Mouse (Mus musculus) gastrocnemius, postnatal 25 days (tissue): Measurements from ENCODE around the gene Defa26. TPM values are rescaled to one million over a fixed set of nuclear protein-coding genes. Genes with fewer than 3 reads are reported as not detected.
"Not testable (repeated sequence)": the region's sequence is repeated elsewhere in the genome, so short reads cannot be mapped to it uniquely, and the experiment has no call there.

Experiments used
- DNase-seq: peaks from one replicate; pipeline ENCODE4 v3.0.0; 2022
- long read RNA-seq, 2 experiments: library from polyadenylated mRNA; stranded (forward); transcript quantifications; one replicate each; pipeline ENCODE4 v2.0.0; 2021
- total RNA-seq, 2 experiments: library from RNA; stranded (reverse); gene quantifications; 1 replicate in 1 of 2; 2 replicates in 1 of 2; pipeline ENCODE4 v1.2.3; 2021

Defa26 gene
- not detected for total RNA-seq
- long read RNA-seq, experiment 1: 0 reads
- long read RNA-seq, experiment 2: 0 reads

DNA sequence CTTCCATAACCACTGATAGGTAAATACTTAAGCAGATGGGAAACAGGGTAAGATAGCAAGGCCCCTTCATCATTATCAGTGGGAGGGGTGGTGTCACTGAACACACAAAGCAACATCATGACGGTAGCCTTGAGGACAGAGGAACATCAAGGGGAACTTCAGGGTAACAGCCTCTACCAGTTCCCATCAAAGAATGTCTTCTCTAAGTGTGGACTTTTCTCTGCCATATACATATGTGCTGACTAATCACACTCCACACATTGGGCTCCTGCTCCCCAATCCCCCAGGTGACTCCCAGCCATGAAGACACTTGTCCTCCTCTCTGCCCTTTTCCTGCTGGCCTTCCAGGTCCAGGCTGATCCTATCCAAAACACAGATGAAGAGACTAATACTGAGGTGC is at the start of gene Defa26:
Gene Defa26 (plus strand): TSS at position 301 of the 400 bp plus-strand sequence.
- DNase-seq: not testable (repeated sequence)

DNA sequence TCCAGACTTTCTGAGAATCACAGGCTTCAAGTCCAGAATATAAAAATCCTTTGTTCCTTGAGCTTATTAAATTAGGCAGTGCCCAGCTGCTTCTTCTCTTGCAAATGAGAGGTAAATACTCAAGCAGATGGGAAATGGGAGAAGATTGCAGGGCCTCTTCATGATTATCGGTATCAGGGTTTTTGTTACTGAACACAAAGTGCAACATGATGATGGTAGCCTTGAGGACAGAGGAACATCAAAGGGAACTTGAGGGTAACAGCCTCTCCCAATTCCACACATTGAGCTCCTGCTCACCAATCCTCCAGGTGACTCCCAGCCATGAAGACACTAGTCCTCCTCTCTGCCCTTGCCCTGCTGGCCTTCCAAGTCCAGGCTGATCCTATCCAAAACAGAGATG is 35.3 kb upstream of the Defa26 start, which contains the start of gene Defa28:
Gene Defa28 (plus strand): TSS at position 301 of the 400 bp plus-strand sequence.
- DNase-seq: not testable (repeated sequence)

DNA sequence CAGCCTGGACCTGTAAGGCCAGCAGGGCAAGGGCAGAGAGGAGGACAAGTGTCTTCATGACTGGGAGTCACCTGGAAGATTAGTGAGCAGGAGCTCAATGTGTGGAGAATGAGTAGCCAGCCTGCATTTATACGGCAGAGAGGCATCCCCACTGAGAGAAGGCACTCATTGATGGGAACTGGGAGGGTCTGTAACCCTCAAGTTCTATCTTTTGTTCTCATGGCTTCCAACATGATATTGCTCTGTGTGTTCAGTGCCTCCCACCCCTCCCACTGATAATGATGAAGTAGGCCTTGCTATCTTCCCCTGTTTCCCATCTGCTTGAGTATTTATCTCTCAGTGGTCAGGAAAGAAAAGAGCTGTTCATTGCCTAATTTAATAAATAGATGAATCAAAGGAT is 23.6 kb upstream of the Defa26 start, which contains the start of gene Gm7861:
Gene Gm7861 (minus strand): TSS at position 101 of the 400 bp plus-strand sequence.
- not testable (repeated sequence) for DNase-seq

DNA sequence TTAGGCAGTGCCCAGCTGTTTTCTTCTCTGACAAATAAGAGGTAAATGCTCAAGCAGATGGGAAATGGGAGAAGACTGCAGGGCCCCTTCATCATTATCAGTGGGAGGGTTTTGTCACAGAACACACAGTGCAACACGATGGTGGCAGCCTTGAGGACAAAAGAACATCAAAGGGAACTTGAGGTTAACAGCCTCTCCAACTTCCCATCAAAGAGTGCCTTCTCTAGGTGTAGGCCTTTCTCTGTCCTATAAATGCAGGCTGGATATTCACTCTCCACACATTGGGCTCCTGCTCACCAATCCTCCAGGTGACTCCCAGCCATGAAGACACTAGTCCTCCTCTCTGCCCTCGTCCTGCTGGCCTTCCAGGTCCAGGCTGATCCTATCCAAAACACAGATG is 37.5 kb downstream of the Defa26 start, which contains the start of gene Defa17:
Gene Defa17 (plus strand): TSS at position 301 of the 400 bp plus-strand sequence.
- not testable (repeated sequence) for DNase-seq

DNA sequence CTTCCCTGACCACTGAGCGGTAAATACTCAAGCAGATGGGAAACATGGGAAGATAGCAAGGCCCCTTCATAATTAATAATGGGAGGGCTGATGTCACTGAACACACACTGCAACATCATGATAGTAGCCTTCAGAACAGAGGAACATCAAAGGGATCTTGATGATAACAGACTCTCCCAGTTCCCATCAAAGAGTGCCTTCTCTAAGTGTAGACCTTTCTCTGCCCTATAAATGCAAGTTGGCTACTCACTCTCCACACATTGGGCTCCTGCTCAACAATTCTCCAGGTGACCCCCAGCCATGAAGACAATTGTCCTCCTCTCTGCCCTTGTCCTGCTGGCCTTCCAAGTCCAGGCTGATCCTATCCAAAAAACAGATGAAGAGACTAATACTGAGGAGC is 47.5 kb downstream of the Defa26 start, which contains the start of gene Defa34:
Gene Defa34 (plus strand): TSS at position 301 of the 400 bp plus-strand sequence.
- not testable (repeated sequence) for DNase-seq

Other genes with a start within 250 kb of the Defa26 start
- gene Defa2, start 239.7 kb upstream of the Defa26 start, total RNA-seq: not detected
- not detected for gene Defa33, start 226.4 kb upstream of the Defa26 start, total RNA-seq
- gene Defa36, start 190.8 kb upstream of the Defa26 start, total RNA-seq: not detected
- gene Gm7849, start 161.6 kb upstream of the Defa26 start, total RNA-seq: not detected
- gene Defa20, start 108.9 kb upstream of the Defa26 start, total RNA-seq: not detected
- not detected for gene Defa32, start 89.2 kb upstream of the Defa26 start, total RNA-seq
- not detected for gene Defa37, start 52.8 kb upstream of the Defa26 start, total RNA-seq
- not detected for gene Defa28, start 35.2 kb upstream of the Defa26 start, total RNA-seq
- not detected for gene Gm7861, start 23.7 kb upstream of the Defa26 start, total RNA-seq
- not detected for gene Defa17, start 37.6 kb downstream of the Defa26 start, total RNA-seq
- gene Defa34, start 47.6 kb downstream of the Defa26 start, total RNA-seq: not detected
- gene AY761184, start 85.5 kb downstream of the Defa26 start, total RNA-seq: not detected
- gene Defa24, start 116.3 kb downstream of the Defa26 start, total RNA-seq: not detected
- gene Defb50, start 205.4 kb downstream of the Defa26 start, total RNA-seq: not detected
- gene Defb2, start 221.7 kb downstream of the Defa26 start, total RNA-seq: not detected
- gene Defb10, start 240.7 kb downstream of the Defa26 start, total RNA-seq: not detected